Mouse (Mus musculus): ENCODE measurements around the gene Sdhd. TPM values are rescaled to one million over a fixed set of nuclear protein-coding genes. Genes with fewer than 3 reads are reported as not detected.
"Not testable (repeated sequence)": the region's sequence is repeated elsewhere in the genome, so short reads cannot be mapped to it uniquely, and the experiment has no call there.

Sdhd gene
- 150 and 156 TPM in 2 replicates for polyA plus RNA-seq (2012; rRNA removed)

- DNase-seq (ENCODE audit: extremely low spot score in 1 of 2, low spot score in 1 of 2), result peak; percentile 94 to 97
Observed at GRCm38 (mm10) chr9:50603189-50603997, at the start of gene Sdhd, which contains the start of gene Timm8b. Sdhd (minus strand) TSS chr9:50603812. Timm8b (plus strand) TSS chr9:50603910.

- DNase-seq (ENCODE audit: extremely low spot score in 1 of 2, low spot score in 1 of 2), result no peak
Observed at GRCm38 (mm10) chr9:50650503-50650902, 46.9 kb upstream of the Sdhd start.

GRCm38 (mm10) chr9:50646826-50647370, 43.3 kb upstream of the Sdhd start:
- no peak for DNase-seq (ENCODE audit: extremely low spot score in 1 of 2, low spot score in 1 of 2)

- no peak for DNase-seq (ENCODE audit: extremely low spot score in 1 of 2, low spot score in 1 of 2)
Observed at GRCm38 (mm10) chr9:50634270-50634669, 30.7 kb upstream of the Sdhd start.

- no peak for DNase-seq (ENCODE audit: extremely low spot score in 1 of 2, low spot score in 1 of 2)
Observed at GRCm38 (mm10) chr9:50633059-50633458, 29.4 kb upstream of the Sdhd start.

- DNase-seq (ENCODE audit: extremely low spot score in 1 of 2, low spot score in 1 of 2), result no peak
Observed at GRCm38 (mm10) chr9:50632016-50632688, 28.5 kb upstream of the Sdhd start.

GRCm38 (mm10) chr9:50630903-50631302, 27.3 kb upstream of the Sdhd start:
- not testable (repeated sequence) for DNase-seq (ENCODE audit: extremely low spot score in 1 of 2, low spot score in 1 of 2)

GRCm38 (mm10) chr9:50617794-50618330, 14.2 kb upstream of the Sdhd start:
- DNase-seq (ENCODE audit: extremely low spot score in 1 of 2, low spot score in 1 of 2), result no peak

- DNase-seq (ENCODE audit: extremely low spot score in 1 of 2, low spot score in 1 of 2), result peak; percentile 82 to 94
Observed at GRCm38 (mm10) chr9:50616766-50617603, 13.4 kb upstream of the Sdhd start, which contains the start of the genes Pih1d2 and Nkapd1. Pih1d2 (plus strand) TSS chr9:50617321. Nkapd1 (minus strand) TSS chr9:50617464.

- DNase-seq (ENCODE audit: extremely low spot score in 1 of 2, low spot score in 1 of 2), result no peak
Observed at GRCm38 (mm10) chr9:50616161-50616560, 12.5 kb upstream of the Sdhd start.

GRCm38 (mm10) chr9:50612115-50612514, 8.5 kb upstream of the Sdhd start:
- DNase-seq (ENCODE audit: extremely low spot score in 1 of 2, low spot score in 1 of 2), result peak; percentile 36 to 50

GRCm38 (mm10) chr9:50604338-50604737, 726 bp upstream of the Sdhd start:
- DNase-seq (ENCODE audit: extremely low spot score in 1 of 2, low spot score in 1 of 2), result no peak

- DNase-seq (ENCODE audit: extremely low spot score in 1 of 2, low spot score in 1 of 2), result no peak
Observed at GRCm38 (mm10) chr9:50603998-50604324, 349 bp upstream of the Sdhd start.

GRCm38 (mm10) chr9:50602055-50602845, 1.4 kb downstream of the Sdhd start:
- DNase-seq (ENCODE audit: extremely low spot score in 1 of 2, low spot score in 1 of 2), result no peak

GRCm38 (mm10) chr9:50601536-50601935, 2.1 kb downstream of the Sdhd start:
- DNase-seq (ENCODE audit: extremely low spot score in 1 of 2, low spot score in 1 of 2), result no peak

GRCm38 (mm10) chr9:50596973-50597372, 6.6 kb downstream of the Sdhd start:
- no peak for DNase-seq (ENCODE audit: extremely low spot score in 1 of 2, low spot score in 1 of 2)

- DNase-seq (ENCODE audit: extremely low spot score in 1 of 2, low spot score in 1 of 2), result no peak
Observed at GRCm38 (mm10) chr9:50594794-50595417, 8.7 kb downstream of the Sdhd start.

- peak in 1 of 2 experiments; percentile 37 for DNase-seq (ENCODE audit: extremely low spot score in 1 of 2, low spot score in 1 of 2)
Observed at GRCm38 (mm10) chr9:50593544-50593943, 10.1 kb downstream of the Sdhd start.

GRCm38 (mm10) chr9:50592955-50593354, 10.7 kb downstream of the Sdhd start:
- DNase-seq (ENCODE audit: extremely low spot score in 1 of 2, low spot score in 1 of 2), result no peak

Data from frontal cortex, adult 2 months (tissue).